Mouse (Mus musculus): ENCODE results near the gene Axl.

DNA sequence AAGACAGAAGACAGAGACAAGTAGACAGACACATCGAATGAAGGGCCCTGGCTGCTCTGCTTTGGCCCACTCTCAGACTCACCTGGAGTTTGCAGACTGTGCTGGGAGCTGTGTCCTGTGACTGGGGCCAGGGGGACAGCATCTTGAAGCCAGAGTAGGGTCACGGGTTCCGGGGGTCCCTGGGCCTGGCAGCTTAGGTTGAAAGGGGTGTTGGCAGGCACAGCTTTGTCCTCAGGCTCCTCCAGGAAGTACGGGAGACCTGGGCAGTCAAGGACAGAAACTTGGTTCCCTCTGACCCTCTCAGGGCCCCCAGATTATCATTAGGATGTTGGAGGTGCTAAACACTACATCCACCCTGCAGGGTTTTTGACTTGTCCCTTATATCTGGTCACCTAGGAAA lies 2.8 kb downstream of the Axl start:
- TF ChIP-seq CTCF (conservative IDR thresholded peaks at IDR 0.05; ENCODE audit: insufficient read depth, insufficient read length, low read depth, low read length) (no peak), POLR2A (IDR thresholded peaks at IDR 0.05; ENCODE audit: low read depth, low read length) (no peak)

All from kidney, adult 2 months (tissue).